Mouse (Mus musculus): ENCODE results near the gene Olfr694. TPM values are rescaled to one million over a fixed set of nuclear protein-coding genes. Genes with fewer than 3 reads are reported as not detected.
"Not testable (repeated sequence)": the region's sequence is repeated elsewhere in the genome, so short reads cannot be mapped to it uniquely, and the experiment has no call there.

The Olfr694 gene
- total RNA-seq (2015; ENCODE audit: low replicate concordance) (not detected in 2 replicates), total RNA-seq (2017; ENCODE audit: low replicate concordance) (not detected in 2 replicates)

DNA sequence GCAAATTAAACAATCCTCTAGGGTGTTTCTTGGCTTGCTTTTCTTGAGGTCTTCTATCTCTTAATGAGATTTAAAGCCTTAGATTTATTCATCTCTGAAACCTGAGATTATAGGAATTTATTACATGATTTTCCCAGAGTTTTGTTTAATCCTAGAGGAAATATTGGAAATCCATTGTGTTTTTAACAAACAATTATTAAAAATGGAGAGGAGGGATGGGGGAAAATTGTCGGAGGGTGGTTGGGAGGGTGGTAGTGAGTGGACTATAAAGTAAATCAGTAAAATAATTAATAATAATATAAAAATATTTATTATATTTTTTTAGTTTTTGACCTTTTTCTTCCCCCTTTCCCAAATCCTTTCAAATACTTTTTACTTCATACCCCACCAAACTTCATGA, at the start of gene Olfr694:
Olfr694 (minus strand) TSS at position 101 of the 400 bp plus-strand sequence.
- no peak for ATAC-seq (replicated peaks; ENCODE audit: low FRiP score, poor library complexity, severe bottlenecking)

DNA sequence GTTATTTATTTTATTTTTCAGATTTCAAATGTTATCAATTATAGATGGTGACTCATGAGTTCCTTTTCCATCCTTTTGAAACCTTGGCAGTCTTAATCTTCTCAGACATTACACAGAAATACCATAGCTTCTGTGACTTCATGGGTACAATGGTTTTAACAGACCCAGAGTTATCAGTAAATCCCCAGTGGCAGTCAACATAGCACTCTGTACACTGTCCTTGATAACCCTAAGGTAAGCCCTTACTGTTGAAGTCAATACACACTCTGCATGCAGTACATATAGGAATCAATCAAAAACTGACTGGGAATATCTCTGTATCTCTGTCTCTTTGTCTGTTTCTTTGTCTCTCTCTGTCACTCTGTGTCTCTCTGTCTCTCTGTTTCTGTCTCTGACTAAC, 45.4 kb upstream of the Olfr694 start:
- ATAC-seq (replicated peaks; ENCODE audit: low FRiP score, poor library complexity, severe bottlenecking), result no peak

GRCm38 (mm10) chr7:106733717-106734116, 42.1 kb upstream of the Olfr694 start:
- ATAC-seq (replicated peaks; ENCODE audit: low FRiP score, poor library complexity, severe bottlenecking), result no peak

GRCm38 (mm10) chr7:106725654-106726053, 34.0 kb upstream of the Olfr694 start:
- ATAC-seq (replicated peaks; ENCODE audit: low FRiP score, poor library complexity, severe bottlenecking), result not testable (repeated sequence)

GRCm38 (mm10) chr7:106716296-106716695, 24.7 kb upstream of the Olfr694 start, which contains the start of gene Olfr695:
Olfr695 (minus strand) TSS chr7:106716396.
- no peak for ATAC-seq (replicated peaks; ENCODE audit: low FRiP score, poor library complexity, severe bottlenecking)

- no peak for ATAC-seq (replicated peaks; ENCODE audit: low FRiP score, poor library complexity, severe bottlenecking)
Observed at GRCm38 (mm10) chr7:106711463-106711862, 19.8 kb upstream of the Olfr694 start.

- not testable (repeated sequence) for ATAC-seq (replicated peaks; ENCODE audit: low FRiP score, poor library complexity, severe bottlenecking)
Observed at GRCm38 (mm10) chr7:106707705-106708104, 16.1 kb upstream of the Olfr694 start.

GRCm38 (mm10) chr7:106696891-106697290, 5.3 kb upstream of the Olfr694 start:
- no peak for ATAC-seq (replicated peaks; ENCODE audit: low FRiP score, poor library complexity, severe bottlenecking)

GRCm38 (mm10) chr7:106692976-106693375, 1.4 kb upstream of the Olfr694 start:
- ATAC-seq (replicated peaks; ENCODE audit: low FRiP score, poor library complexity, severe bottlenecking), result no peak

DNA sequence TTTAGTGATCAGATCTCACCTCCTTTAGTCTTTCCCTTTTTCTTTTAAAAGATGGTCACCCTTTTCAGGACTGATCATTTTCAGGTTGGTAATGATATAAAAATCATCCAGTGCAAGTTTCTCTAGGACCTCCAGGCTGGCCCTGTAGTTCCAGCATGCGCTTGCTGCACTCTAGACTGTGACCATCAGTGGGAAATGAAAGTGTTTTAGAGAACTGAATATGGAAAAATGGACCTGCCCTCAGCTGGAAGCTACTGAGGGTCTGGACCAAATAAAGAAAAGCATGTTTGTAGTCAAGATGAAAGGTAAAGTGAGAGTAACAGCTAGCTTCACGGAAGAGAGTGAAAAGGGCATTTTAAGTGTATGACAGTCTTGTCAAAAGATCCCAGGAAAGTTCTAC, 6.2 kb downstream of the Olfr694 start:
- no peak for ATAC-seq (replicated peaks; ENCODE audit: low FRiP score, poor library complexity, severe bottlenecking)

DNA sequence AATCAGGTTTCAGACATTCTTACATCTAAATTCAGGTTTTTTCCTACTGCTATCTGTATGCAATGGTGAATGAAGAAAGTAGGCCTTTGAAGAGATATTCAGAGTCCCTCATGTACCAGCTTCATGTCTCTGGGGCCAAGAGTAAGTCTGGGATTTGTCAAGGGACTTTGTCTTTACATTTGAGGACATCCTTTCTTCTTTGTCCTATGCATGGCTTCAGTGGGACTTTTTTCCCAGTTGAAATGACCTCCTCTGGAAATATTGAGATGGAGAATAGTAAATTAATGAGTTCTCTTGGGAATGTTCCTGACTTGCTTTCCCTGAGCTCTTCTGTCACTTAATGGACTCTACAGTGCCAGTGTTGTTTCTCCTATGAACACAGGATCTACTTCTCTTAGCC, 11.1 kb downstream of the Olfr694 start, which contains the start of gene Olfr693:
Olfr693 (minus strand) TSS at position 101 of the 400 bp plus-strand sequence.
- ATAC-seq (replicated peaks; ENCODE audit: low FRiP score, poor library complexity, severe bottlenecking), result no peak

DNA sequence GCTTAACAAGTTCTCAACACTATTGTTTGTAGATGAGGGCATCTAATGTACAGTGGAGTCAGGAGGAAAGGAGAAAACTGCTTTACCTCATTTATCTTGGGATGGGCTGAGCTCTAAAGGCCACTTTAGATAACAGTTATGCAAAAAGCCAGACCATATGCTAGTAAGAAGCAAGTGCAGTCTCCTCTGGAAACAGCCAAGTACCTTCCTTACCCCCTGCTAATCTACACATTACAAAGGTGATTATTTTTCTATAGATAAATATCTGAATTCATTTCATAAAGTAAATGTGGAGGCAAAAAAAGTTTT, 39.3 kb downstream of the Olfr694 start:
- no peak for ATAC-seq (replicated peaks; ENCODE audit: low FRiP score, poor library complexity, severe bottlenecking)

DNA sequence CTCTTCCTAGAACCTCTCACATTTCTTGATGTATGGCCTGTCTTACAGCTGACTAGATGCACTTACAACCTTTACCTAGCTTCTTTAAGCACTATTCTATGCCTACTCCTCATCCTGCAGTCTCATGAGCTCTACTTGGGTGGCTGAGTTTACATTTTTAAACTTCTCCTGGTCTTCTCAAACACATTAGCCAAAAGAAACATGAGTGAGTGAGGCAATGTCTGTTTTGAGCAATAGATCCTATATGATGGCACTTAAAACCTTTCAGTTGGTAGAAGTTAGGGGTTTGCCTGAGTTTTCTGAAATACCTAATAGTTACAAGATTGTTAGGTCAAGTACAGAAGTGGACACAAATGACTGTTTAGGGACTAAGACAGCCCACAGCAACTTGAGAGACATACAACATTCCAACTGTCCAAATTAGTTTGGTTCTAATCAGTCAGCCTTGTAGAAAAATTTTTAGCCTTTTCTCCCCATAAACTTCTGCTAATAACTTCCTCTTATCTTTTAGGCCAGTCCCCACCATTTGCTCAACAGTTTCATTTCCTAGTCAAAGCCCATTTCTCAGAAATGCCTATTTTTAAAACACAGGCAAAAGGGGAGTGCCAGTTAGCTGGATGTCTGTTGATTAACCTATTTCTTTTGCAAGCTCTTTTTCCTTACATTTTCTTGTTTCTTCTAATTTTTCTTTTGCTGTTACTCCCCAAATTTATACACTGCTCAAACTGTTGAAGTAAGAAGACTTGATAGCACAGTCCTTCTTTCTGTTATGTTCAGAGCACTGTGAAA, 39.9 kb downstream of the Olfr694 start:
- ATAC-seq (replicated peaks; ENCODE audit: low FRiP score, poor library complexity, severe bottlenecking), result no peak; the same call in 1 of the 2 replicates

DNA sequence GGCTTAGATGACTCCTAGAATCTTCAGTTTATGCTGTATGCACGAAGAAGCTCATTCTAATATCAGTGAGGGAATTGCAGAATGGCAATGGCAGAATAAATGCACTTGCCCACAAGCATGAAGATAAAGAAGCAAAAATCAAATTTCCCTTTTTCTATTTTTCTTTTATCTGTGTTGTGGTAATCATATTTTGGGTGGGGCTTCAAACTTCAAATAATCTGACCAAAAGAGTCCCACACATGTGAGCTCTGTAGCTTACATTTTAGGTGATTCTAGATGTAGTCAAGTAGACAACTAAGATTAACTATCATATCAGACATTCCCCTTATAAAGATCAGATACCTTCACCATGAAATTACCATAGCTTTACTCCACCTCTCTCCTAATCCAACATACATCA, 41.8 kb downstream of the Olfr694 start:
- ATAC-seq (replicated peaks; ENCODE audit: low FRiP score, poor library complexity, severe bottlenecking), result no peak

- ATAC-seq (replicated peaks; ENCODE audit: low FRiP score, poor library complexity, severe bottlenecking), result no peak
Observed at GRCm38 (mm10) chr7:106645261-106645660, 46.4 kb downstream of the Olfr694 start.

GRCm38 (mm10) chr7:106644222-106644870, 47.3 kb downstream of the Olfr694 start:
- ATAC-seq (replicated peaks; ENCODE audit: low FRiP score, poor library complexity, severe bottlenecking), result no peak

GRCm38 (mm10) chr7:106640839-106641238, 50.8 kb downstream of the Olfr694 start:
- no peak for ATAC-seq (replicated peaks; ENCODE audit: low FRiP score, poor library complexity, severe bottlenecking)

GRCm38 (mm10) chr7:106635560-106635959, 56.1 kb downstream of the Olfr694 start:
- ATAC-seq (replicated peaks; ENCODE audit: low FRiP score, poor library complexity, severe bottlenecking), result no peak

Measured in erythroblast, adult 5-6 weeks (primary cell).